Mouse (Mus musculus) limb, embryonic 10.5 days (tissue): Measurements from ENCODE around the gene Zg16. TPM values are rescaled to one million over a fixed set of nuclear protein-coding genes. Genes with fewer than 3 reads are reported as not detected.

ENCODE experiments used
- DNase-seq: peaks from one replicate; pipeline ENCODE4 v3.0.0-alpha.2; 2017; ENCODE audit warnings: low spot score
- H3K27ac ChIP-seq: fragments of 300-500 bp; sonication (generic); 2 replicates; pipeline ENCODE4 v1.5.1; 2016; ENCODE audit warnings: mild to moderate bottlenecking
- H3K27me3 ChIP-seq: fragments of 300-500 bp; sonication (generic); 2 replicates; pipeline ENCODE4 v1.6.1; 2016; ENCODE audit warnings: low read depth, mild to moderate bottlenecking; ENCODE audit not compliant: poor library complexity, severe bottlenecking
- H3K36me3 ChIP-seq: fragments of 300-500 bp; sonication (generic); 2 replicates; pipeline ENCODE4 v1.6.1; 2016; ENCODE audit warnings: mild to moderate bottlenecking, moderate library complexity
- H3K4me1 ChIP-seq: fragments of 300-500 bp; sonication (generic); 2 replicates; pipeline ENCODE4 v1.6.1; 2016
- H3K4me3 ChIP-seq: fragments of 300-500 bp; sonication (generic); 2 replicates; pipeline ENCODE4 v1.5.1; 2016; ENCODE audit warnings: mild to moderate bottlenecking, moderate library complexity
- H3K9me3 ChIP-seq: fragments of 300-500 bp; sonication (generic); replicated peaks from 2 replicates; pipeline ENCODE4 v1.6.1; 2016; ENCODE audit warnings: mild to moderate bottlenecking
- WGBS: fragments of 180-500 bp; shearing (Covaris S2); methylation state at CpG from one replicate; pipeline ENCODE4 v1.1.7; 2016; 5-methylcytosine and 5-hydroxymethylcytosine counted together
- microRNA-seq: library from miRNA; unstranded; fragments of <30 nt; microRNA quantifications from one replicate; pipeline ENCODE4, GENCODE M21; 2017
- polyA plus RNA-seq: library from polyadenylated mRNA; unstranded; fragments of >200 nt; fragmentation: Nextera tagmentation; extraction: Ambion mirVana; gene quantifications from 2 replicates; pipeline ENCODE4 v1.2.1, GENCODE M21; 2016

Gene Zg16
- polyA plus RNA-seq, 1 experiment from 2014 or later: not detected

DNA sequence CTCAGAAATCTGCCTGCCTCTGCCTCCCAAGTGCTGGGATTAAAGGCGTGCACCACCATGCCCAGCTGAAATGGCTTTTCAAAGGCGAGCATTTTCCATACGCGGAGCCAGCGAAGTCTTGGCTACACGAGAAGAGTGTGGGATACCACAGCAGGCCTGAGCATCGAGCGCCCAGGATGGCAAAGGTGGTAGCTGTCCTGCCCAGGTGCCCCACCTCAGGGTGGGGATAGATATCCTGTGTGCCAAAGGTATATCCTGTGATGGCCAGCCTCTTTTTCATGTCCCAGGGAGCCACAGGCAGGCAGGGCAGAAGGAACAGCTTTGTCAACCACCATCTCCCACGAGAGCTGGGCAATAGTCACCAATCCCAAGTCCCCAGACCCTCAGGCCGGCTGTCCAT, 74.3 kb downstream of the Zg16 start:
- Histone ChIP-seq H3K27ac (no peak overlapping the region), H3K27me3 (no peaks in the 10 kb centered on the region), H3K36me3 (peaks cover 48% of the 10 kb centered on the region), H3K9me3 (no peaks in the 10 kb centered on the region), H3K4me1 (peaks cover 27% of the 10 kb centered on the region), H3K4me3 (no peak overlapping the region)
- WGBS: 93% methylated on average over 10 of the region's 10 CpGs
- no peak for DNase-seq

DNA sequence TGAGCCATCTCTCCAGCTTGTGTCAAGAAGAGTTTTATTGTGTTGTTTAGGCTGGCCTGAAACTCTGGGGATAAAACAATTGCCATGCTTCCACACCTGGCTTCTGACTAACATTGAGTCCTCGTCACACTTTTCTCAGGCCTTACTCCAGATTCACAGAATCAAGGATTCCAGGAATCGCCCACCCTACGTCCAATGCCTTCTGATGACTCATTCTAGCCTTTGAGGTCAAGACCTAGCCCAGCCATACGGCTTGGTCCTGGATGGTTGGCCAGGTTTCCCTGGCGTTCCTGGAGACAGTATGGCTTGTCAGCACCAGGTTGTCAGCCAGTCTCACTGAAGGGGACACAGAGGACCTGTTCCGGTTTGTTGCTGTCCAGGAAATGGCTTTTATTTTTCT, 74.8 kb downstream of the Zg16 start:
- no peak overlapping the region for H3K4me3 ChIP-seq
- no peaks in the 10 kb centered on the region for H3K27me3 ChIP-seq
- peaks cover 48% of the 10 kb centered on the region for H3K36me3 ChIP-seq
- WGBS: 89% methylated on average over 6 of the region's 6 CpGs
- peaks cover 24% of the 10 kb centered on the region for H3K4me1 ChIP-seq
- no peaks in the 10 kb centered on the region for H3K9me3 ChIP-seq
- no peak for DNase-seq
- no peak overlapping the region for H3K27ac ChIP-seq

DNA sequence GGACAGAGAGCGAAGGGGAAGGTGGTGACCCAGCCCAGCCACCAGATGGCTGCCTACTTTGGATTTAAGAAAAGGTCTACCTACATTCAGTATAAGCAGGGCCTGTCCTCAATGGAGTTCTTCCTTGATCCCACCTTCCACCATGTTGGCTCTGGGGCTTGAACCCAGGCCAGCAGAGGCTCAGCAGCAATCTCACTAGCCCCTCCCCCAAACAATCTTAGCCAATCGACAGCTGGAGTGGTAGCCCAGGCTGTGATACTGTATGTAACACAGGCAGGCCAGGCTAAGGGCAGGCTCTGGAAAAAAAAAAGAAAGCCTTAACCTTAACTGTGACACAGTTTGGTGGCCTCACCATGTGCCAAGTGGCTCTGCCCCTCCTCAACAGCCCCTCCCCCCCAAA, 75.4 kb downstream of the Zg16 start:
- H3K4me3 ChIP-seq: no peak overlapping the region
- H3K27me3 ChIP-seq: no peaks in the 10 kb centered on the region
- H3K4me1 ChIP-seq: peaks cover 24% of the 10 kb centered on the region
- peaks cover 48% of the 10 kb centered on the region for H3K36me3 ChIP-seq
- H3K9me3 ChIP-seq: no peaks in the 10 kb centered on the region
- DNase-seq: no peak
- H3K27ac ChIP-seq: no peak overlapping the region
- 68% methylated on average over 2 of the region's 2 CpGs for WGBS

DNA sequence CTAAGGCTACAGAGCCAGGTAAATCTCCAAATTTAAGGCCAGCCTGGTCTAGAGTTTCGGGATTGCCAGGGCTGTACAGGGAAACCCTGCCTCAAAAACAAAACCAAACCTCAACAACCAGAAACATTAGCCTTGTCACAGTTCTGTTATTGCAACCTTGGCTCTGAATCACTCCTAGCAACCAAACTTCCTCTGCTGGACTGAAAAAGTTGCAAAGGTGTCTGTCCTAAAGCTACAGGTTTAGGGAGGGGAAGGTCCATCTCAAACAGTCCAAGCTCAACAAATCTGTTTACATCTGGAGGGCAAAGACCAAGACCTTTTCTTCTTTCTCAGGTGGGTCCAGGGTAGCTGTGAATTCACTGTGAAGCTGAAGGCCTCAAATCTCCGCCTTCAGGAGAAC, 76.1 kb downstream of the Zg16 start:
- H3K4me1 ChIP-seq: peaks cover 22% of the 10 kb centered on the region
- H3K27me3 ChIP-seq: no peaks in the 10 kb centered on the region
- H3K36me3 ChIP-seq: peaks cover 48% of the 10 kb centered on the region
- H3K4me3 ChIP-seq: no peak overlapping the region
- no peak overlapping the region for H3K27ac ChIP-seq
- DNase-seq: no peak
- WGBS: 90% methylated on average over 2 of the region's 2 CpGs
- no peaks in the 10 kb centered on the region for H3K9me3 ChIP-seq

DNA sequence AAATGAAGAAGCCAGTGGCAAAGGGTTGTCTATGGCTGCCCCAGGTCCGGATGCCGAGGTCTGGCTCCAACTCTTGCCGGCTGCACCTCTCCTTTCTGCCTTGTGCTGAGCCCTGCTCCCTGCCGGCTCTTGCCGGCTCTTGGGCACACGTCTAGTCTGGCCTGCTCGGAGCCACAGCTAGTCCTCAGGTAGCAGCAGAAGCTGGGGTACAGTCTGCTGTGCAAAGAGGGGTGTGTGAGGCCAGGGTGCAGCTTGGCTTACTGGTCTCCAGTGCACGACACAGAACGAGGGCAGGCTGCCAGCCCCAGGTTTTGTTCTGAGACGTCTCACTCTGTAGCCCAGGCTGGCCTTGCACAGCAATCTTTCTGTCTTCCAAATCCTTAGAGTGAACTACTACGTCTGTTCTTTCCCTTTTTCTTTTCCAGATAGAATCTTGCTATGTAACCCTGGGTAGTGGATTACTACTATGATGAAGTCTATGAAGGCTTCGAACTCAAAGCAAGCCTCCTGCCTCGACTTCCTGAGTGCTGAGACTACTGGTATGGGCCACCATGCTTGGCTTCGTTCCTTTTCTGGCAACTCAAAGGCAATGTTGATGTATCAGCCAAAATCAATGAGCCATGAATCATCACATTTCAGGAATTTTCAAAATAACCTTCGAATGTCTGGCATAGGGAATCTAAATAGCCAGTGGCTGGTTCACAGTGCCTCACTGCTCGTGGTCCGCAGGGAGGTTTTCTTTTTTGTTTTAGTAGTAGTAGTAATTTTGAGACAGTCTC, 77.6 kb downstream of the Zg16 start:
- Histone ChIP-seq H3K36me3 (peaks cover 34% of the 10 kb centered on the region), H3K27ac (0 out of 2 replicates have a peak overlapping the region, but pooled peaks have one; percentile 64), H3K4me1 (peaks cover 7% of the 10 kb centered on the region), H3K4me3 (no peak overlapping the region), H3K9me3 (no peaks in the 10 kb centered on the region), H3K27me3 (no peaks in the 10 kb centered on the region)
- DNase-seq: no peak
- WGBS: 88% methylated on average over 17 of the region's 17 CpGs

DNA sequence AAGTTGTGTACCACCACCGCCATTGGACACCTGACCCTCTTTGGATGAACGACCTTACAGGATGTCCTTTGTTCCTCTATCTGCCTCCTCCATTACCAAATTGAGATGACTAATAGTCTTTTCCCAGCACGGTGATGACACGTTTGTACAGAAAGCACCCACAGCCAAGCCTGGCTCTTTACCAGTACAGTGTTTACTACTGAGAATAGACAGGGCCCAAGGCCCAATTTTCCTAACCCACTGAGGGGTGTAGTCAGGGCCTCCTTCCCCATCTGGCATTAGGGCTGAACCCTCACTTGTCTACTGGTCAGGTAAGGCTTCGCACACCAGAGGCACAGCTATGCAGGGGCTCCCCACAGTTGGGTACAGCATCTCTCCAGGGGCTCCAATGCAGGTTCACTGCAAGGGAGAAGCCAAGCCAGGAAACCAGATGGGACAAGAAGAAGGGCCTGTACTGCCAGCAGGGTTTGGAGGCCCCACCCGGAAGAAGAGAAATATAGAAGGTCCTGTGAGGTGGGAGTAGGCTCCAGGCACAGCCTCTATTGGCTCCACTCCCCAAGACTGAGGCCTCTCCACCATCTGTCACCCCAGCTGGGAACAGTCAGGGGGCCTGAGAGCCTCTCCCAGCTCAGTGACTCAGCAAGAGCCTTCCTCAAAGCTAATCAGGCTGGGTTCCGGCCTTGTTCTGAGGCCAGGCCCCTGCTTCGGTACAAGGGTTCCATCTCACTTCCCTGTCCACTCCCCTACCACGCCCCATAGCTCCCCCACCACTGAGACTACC, 78.7 kb downstream of the Zg16 start:
- Histone ChIP-seq H3K4me1 (no peaks in the 10 kb centered on the region; the same call in 1 of the 2 replicates), H3K9me3 (no peaks in the 10 kb centered on the region), H3K36me3 (peaks cover 23% of the 10 kb centered on the region), H3K4me3 (0 out of 2 replicates have a peak overlapping the region, but pooled peaks have one; percentile 1), H3K27ac (peak overlapping the region; percentile 64), H3K27me3 (no peaks in the 10 kb centered on the region)
- 72% methylated on average over 9 of the region's 9 CpGs for WGBS
- no peak for DNase-seq

DNA sequence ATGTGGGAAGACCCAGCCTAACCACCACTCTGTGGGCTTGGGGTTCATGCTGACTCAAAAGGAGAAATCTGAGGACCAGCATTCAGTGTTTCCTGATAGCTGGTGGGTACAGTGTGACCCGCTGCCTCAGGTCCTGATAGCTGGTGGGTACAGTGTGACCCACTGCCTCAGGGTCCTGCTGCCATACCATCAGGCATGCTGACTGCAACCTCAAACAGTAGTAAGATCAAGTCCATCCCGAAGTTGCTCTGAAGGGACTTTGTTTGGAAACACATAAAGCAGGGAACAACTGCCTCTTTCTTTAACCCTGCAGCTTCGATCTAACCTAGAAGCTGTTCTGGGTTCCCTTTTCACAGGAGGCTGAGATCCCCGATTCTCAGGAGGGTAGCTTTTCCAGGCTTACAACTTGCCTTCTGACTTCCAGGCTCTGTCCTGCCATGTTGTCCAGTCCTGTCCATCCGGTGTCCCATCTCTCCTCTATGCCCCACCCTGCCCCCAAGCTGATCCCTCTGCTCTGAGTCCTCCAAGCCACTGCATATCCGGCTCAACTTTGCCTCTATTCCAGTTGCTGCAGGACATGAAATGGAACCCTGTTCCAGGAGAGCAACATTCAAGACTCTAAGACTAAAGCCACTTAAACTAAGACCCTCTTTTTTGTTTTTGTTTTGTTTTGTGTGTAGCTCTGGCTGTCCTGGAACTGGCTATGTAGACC, 79.7 kb downstream of the Zg16 start:
- Histone ChIP-seq H3K4me3 (no peak overlapping the region), H3K27ac (no peak overlapping the region), H3K4me1 (no peaks in the 10 kb centered on the region; the same call in 1 of the 2 replicates), H3K9me3 (no peaks in the 10 kb centered on the region), H3K36me3 (peaks cover 14% of the 10 kb centered on the region), H3K27me3 (no peaks in the 10 kb centered on the region)
- WGBS: 85% methylated on average over 6 of the region's 6 CpGs
- DNase-seq: no peak

DNA sequence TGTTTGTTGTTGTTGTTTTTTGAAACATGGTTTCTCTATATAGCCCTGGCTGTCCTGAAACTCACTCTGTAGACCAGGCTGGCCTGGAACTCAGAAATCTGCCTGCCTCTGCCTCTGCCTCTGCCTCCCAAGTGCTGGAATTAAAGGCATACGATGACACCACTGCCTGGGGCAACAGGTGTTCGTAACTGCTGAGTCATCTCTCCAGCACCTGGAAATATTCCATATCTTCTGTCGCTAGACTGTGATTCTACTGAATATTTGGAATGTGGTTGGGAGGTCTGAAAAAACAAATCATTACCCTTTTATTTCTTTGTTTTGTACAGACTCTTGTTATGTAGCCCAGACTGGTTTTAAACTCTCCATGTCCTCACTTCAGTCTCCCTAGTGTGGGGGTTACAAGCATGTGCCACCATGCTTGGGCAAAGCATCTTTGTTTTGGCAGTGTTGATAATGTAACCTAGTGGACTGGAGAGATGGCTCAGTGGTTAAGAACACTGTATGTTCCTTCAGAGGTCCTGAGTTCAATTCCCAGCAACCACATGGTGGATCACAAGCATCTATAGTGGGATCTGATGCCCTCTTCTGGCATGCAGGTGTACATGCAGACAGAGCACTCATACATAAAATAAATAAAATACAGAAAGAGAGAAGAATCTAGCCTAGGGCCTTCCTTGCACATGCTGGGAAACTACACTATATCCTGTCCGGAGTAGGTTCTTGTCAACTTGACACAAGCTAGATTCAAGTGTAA, 82.8 kb downstream of the Zg16 start:
- DNase-seq: no peak
- H3K36me3 ChIP-seq: no peaks in the 10 kb centered on the region
- WGBS: 91% methylated on average over 4 of the region's 4 CpGs
- H3K27ac ChIP-seq: no peak overlapping the region
- H3K27me3 ChIP-seq: no peaks in the 10 kb centered on the region
- H3K9me3 ChIP-seq: no peaks in the 10 kb centered on the region
- no peaks in the 10 kb centered on the region; the same call in 1 of the 2 replicates for H3K4me1 ChIP-seq
- no peak overlapping the region for H3K4me3 ChIP-seq

DNA sequence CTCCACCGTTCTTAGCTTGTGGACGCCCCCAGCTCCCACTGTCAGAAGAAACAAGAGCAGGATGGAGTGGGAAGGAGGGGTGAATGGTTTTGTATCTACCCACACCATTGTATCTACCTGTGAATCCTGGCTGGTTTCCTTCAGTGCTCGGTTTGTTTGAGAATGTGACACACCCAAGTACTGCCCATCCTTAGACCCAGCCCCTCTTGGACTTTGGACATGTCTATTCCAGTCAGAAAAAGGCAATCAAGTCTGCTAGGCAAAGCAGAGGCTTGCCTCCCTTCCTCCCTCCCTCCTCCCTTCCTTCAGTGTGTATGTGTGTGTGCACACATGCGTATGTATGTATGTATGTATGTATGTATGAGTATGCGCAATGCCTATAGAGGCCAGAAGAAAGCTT, 83.5 kb downstream of the Zg16 start:
- DNase-seq: no peak
- H3K4me3 ChIP-seq: no peak overlapping the region
- no peaks in the 10 kb centered on the region; the same call in 1 of the 2 replicates for H3K4me1 ChIP-seq
- H3K9me3 ChIP-seq: no peaks in the 10 kb centered on the region
- no peaks in the 10 kb centered on the region for H3K27me3 ChIP-seq
- H3K36me3 ChIP-seq: no peaks in the 10 kb centered on the region
- no peak overlapping the region for H3K27ac ChIP-seq
- WGBS: 88% methylated on average over 5 of the region's 5 CpGs

Small RNA genes within 50 kb of the gene (microRNA-seq; reads per million reads assigned to microRNA genes)
- not detected for gene Gm44343

Other genes starting within 250 kb of the Zg16 start
- 1.0 and 1.9 TPM in 2 replicates for gene Doc2a, start 239.9 kb downstream of the Zg16 start, polyA plus RNA-seq
- 51.9 and 57.2 TPM in 2 replicates for gene Hirip3, start 225.4 kb downstream of the Zg16 start, polyA plus RNA-seq
- gene Ino80e, start 225.0 kb downstream of the Zg16 start, polyA plus RNA-seq: 117 and 131 TPM in 2 replicates
- gene Taok2, start 202.6 kb downstream of the Zg16 start, polyA plus RNA-seq: 48.5 and 56.4 TPM in 2 replicates
- gene Tmem219, start 164.4 kb downstream of the Zg16 start, polyA plus RNA-seq: 15.6 and 16.6 TPM in 2 replicates
- 19.5 and 20.3 TPM in 2 replicates for gene Kctd13, start 158.4 kb downstream of the Zg16 start, polyA plus RNA-seq
- gene Asphd1, start 137.7 kb downstream of the Zg16 start, polyA plus RNA-seq: 0.11 TPM in 1 of 2 replicates, not detected in the other
- gene Sez6l2, start 136.8 kb downstream of the Zg16 start, polyA plus RNA-seq: 0.10 and 0.20 TPM in 2 replicates
- 89.4 and 99.5 TPM in 2 replicates for gene Cdipt, start 111.4 kb downstream of the Zg16 start, polyA plus RNA-seq
- 0.81 and 1.0 TPM in 2 replicates for gene Cdiptos, start 111.2 kb downstream of the Zg16 start, polyA plus RNA-seq
- 3.3 and 4.0 TPM in 2 replicates for gene Mvp, start 72.7 kb downstream of the Zg16 start, polyA plus RNA-seq
- gene Pagr1b, start 70.8 kb downstream of the Zg16 start, polyA plus RNA-seq: 0.90 TPM in 1 of 2 replicates, not detected in the other
- gene Pagr1a, start 70.0 kb downstream of the Zg16 start, polyA plus RNA-seq: 88.5 and 95.0 TPM in 2 replicates
- gene Gm42742, start 66.2 kb downstream of the Zg16 start, polyA plus RNA-seq: 30.8 and 44.7 TPM in 2 replicates
- gene Prrt2, start 66.1 kb downstream of the Zg16 start, polyA plus RNA-seq: 2.9 and 4.4 TPM in 2 replicates
- 86.0 and 88.1 TPM in 2 replicates for gene Maz, start 60.3 kb downstream of the Zg16 start, polyA plus RNA-seq
- gene Kif22, start 44.9 kb downstream of the Zg16 start, polyA plus RNA-seq: 215 and 219 TPM in 2 replicates
- 0.36 and 0.86 TPM in 2 replicates for gene AI467606, start 4.0 kb upstream of the Zg16 start, polyA plus RNA-seq
- 1.7 TPM in 2 replicates for gene Qprt, start 34.9 kb upstream of the Zg16 start, polyA plus RNA-seq
- 0.09 and 0.18 TPM in 2 replicates for gene Spn, start 50.5 kb upstream of the Zg16 start, polyA plus RNA-seq
- 85.9 and 94.0 TPM in 2 replicates for gene Cd2bp2, start 108.7 kb upstream of the Zg16 start, polyA plus RNA-seq
- gene Tbc1d10b, start 121.1 kb upstream of the Zg16 start, polyA plus RNA-seq: 32.1 and 34.8 TPM in 2 replicates
- gene Mylpf, start 121.6 kb upstream of the Zg16 start, polyA plus RNA-seq: 8.8 and 13.1 TPM in 2 replicates
- 74.2 and 74.9 TPM in 2 replicates for gene Zfp553, start 145.7 kb upstream of the Zg16 start, polyA plus RNA-seq
- 27.0 and 29.9 TPM in 2 replicates for gene Sept1, start 145.8 kb upstream of the Zg16 start, polyA plus RNA-seq
- gene Zfp771, start 156.9 kb upstream of the Zg16 start, polyA plus RNA-seq: 70.6 and 73.6 TPM in 2 replicates
- gene Dctpp1, start 173.4 kb upstream of the Zg16 start, polyA plus RNA-seq: 340 and 453 TPM in 2 replicates
- gene Sephs2, start 186.7 kb upstream of the Zg16 start, polyA plus RNA-seq: 89.7 and 93.9 TPM in 2 replicates
- gene Itgal, start 208.9 kb upstream of the Zg16 start, polyA plus RNA-seq: 0.46 and 0.69 TPM in 2 replicates